Mouse (Mus musculus) brain, embryonic 18.5 days (tissue): Measurements from ENCODE around the gene Ctse.
"Not testable (repeated sequence)": the region's sequence is repeated elsewhere in the genome, so short reads cannot be mapped to it uniquely, and the experiment has no call there.

Experiments
- DNase-seq: peaks from one replicate; pipeline ENCODE4 v3.0.0-alpha.2; 2012; ENCODE audit warnings: low read depth, low spot score

The Ctse gene

DNA sequence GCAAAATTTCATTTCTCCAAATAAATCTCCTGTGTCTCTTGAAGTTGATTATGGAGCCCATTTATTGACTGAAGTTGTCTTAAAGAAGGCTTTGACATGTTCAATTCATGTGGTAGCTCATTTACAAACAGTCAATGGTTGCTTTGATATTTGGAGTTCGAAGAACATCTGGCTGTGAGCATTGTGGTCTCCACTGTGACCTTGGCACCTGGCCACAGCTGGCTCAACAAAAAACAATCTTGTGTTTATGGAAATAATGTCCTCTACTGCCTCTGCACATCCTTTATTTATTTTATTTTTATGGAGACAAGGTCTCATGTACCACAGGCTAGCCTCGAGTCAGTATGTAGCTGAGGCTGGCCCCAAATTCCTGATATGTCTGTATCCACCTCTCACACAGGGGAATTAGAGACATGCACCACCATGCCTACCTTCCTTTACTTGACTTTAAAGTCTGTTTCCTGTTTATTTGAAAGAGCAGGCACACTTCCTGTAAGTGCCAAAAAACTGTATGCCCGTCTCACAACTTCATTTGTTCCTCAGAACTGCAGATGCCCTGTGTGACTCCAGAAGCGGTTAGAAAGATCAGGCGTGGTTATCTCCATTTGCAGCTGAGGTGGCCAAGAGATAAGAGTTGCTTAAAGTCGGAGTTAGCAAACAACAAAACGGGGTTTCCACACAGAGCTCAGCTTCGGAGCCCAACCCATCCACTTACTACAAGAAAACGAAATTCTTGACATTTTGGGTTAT lies at the start of gene Ctse:
Ctse (plus strand) TSS at position 516 of the 750 bp plus-strand sequence.
- no peak for DNase-seq

DNA sequence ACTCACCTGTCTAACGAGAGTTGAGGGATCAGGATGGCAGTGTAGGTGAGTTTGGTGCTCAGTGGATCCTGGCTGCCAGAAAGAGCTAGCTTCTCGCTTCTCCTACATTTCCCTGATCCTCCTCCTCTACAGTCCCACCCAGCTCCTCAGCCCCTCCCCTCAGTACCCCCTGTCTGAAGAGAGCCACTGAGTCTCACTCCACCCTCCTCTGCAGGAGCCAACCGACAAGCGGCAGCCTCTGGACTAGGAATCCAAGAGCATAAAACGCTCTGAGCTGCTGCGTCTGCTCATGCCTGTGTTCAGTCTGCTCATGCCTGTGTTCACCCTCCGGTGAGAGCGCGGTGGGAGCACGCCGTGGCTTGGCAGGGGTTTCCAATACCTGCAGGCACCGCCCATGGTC lies 39.2 kb upstream of the Ctse start, which contains the start of gene Avpr1b:
Avpr1b (plus strand) TSS at position 335 of the 400 bp plus-strand sequence.
- no peak for DNase-seq

- DNase-seq = no peak
Observed at GRCm38 (mm10) chr1:131600314-131600713, 37.8 kb upstream of the Ctse start.

DNA sequence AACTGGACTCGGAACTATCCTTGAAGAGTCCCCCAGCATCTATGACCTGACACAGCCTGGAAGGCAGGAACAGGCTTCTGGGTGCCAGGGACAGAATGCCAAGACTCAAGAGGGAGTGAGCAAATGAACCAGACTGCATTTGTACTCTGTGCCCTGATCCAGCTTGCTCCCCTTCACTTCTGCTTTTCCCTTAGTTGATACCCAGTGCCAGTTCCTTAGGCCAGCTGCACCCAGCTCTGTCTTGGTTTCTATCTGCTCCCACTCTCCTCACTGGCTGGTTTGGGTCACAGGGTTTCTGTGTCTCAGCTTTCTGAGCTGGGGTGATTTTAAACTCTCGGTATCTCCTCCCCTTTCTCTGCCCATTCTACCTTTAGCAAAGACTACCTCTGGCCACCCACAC lies 31.4 kb upstream of the Ctse start:
- DNase-seq = no peak

DNA sequence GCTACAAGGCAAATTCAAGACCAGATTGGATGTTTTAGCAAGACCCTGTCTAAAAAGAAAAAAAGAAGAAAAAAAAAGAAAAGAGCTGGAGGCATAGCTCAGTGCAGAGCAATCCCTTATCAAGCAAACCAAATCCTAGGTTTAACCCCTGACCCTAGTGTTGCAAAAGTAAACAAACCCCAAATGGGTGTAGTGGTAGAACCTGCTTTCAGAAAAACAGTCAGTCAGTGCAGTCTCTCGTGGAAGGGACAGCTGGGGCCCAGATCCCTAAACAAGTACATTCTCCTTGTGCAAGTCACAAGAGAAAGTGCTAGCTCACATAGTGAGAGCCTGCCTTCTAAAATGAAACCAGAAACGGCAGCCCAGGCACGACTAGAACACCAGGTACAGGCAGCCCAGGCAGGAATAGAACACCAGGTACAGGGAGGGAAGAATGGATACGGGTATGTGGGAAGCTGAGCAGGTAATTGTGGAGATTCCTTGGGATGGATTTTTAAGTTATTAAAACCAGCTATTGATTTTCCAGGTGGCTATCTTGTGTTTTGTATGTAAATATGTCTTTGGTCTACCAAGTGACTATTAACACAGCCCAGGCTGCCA lies 25.4 kb upstream of the Ctse start:
- no peak for DNase-seq

- DNase-seq = no peak
Observed at GRCm38 (mm10) chr1:131613361-131614133, 24.6 kb upstream of the Ctse start.

- no peak for DNase-seq
Observed at GRCm38 (mm10) chr1:131614641-131615040, 23.5 kb upstream of the Ctse start.

DNA sequence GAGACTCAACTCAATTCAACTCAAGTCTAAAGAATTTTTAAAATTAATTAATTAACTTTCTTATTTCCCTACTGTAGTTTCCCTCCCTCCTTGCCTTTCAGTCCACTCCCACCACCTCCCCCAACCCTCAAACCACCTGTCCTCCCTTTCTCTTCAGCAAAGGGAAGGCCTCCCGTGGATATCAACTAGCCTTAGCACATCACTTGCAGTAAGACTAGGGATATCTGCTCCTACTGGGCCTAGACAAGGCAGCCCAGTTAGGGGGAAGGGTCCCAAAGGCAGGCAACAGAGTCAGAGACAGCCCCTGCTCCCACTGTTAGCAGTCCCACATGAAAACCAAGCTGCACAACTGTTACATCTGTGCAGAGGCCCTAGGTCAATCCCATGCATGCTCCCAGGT lies 22.0 kb upstream of the Ctse start:
- DNase-seq = no peak

GRCm38 (mm10) chr1:131616546-131617220 lies 21.4 kb upstream of the Ctse start:
- DNase-seq = no peak

GRCm38 (mm10) chr1:131618576-131618975 lies 19.5 kb upstream of the Ctse start:
- DNase-seq = no peak

GRCm38 (mm10) chr1:131619348-131619747 lies 18.8 kb upstream of the Ctse start:
- no peak for DNase-seq

GRCm38 (mm10) chr1:131623644-131624043 lies 14.5 kb upstream of the Ctse start:
- DNase-seq = no peak

DNA sequence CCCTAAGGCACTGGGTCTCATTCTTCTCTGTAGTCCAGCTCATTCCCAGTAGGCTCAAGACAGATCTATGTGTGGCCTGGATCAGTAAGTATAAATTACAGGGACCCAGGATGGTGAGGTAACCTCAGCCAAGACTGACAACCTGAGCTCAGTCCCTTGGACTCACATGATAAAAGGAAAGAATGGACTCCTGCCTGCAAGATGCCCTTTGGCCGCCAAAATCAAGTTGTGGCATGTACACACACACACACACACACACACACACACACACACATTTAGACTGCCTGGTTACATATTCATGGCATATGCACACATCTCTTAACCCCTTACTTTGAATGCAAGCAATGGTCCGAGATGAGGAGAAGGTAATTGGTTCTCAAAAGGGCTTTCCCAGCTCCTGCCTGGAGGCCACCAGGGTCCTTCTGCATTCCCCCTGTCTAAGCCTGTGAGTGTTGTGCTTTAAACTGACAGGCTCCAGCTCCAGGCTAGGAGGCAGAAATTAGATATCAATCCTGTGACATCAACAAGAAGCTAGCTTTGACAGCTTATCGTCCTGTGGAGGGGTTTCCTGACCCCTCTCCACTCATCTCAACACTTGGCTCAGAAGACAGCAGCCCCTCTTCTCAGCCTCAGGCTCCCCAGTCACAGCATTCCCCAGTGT lies 13.8 kb upstream of the Ctse start:
- DNase-seq = no peak

GRCm38 (mm10) chr1:131626200-131626599 lies 11.9 kb upstream of the Ctse start:
- DNase-seq = no peak

DNA sequence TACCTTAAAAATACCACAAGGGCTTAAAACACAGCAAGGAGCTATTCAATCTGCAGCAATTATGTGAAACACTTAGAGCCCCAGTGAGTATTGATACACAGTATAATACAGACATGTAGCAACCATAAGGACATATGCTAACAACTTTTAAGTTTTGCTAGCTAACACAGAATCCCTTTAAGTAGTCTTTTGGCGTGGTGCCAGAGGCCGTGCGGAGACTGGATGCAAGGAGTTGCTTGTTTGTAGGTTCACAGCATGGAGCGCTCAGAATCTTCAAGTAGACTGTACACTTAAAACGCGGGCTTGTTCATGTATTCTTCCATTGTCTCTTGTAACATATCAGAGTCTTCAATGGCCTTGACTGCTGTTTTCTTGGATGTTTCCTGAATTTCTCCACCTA lies 5.9 kb upstream of the Ctse start:
- DNase-seq = not testable (repeated sequence)

GRCm38 (mm10) chr1:131634495-131634894 lies 3.6 kb upstream of the Ctse start:
- DNase-seq = no peak

DNA sequence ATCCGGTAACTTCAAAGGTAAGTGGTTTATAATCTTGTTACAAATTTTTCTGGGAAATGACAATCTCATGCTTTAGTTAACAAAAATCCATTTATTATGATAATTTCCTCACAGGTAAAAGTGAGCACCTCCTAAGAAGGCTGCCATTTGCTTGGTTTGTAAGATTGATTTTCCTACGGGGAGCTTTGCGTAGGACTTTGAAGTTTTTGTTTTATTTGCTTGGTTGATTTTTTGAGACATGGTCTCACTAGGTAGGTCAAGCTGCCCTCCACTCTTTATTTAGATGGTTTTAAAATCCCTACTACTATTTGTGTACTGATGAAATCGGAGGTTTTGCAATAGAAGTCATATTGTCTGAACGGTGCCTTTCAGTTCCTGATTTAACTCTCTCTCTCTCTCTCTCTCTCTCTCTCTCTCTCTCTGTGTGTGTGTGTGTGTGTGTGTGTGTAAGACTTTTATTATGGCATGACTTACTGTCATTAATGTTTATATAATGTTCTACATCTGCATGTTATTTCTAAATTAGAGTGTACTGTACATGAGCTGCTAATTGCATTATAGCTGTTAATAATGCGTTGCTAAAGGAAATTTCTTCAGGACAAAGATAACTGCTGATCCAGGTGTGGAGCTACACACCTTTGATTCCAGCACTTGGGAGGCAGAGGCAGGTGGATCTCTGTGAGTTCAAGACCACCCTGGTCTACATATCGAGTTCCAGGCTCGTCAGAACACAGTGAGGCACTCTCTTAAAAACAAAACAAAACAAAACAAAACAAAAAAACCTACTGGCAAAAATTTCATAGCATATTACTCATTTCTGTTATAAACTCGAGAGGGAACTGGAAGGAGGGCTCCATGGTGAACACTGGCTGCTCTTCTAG lies 675 bp downstream of the Ctse start:
- no peak for DNase-seq

GRCm38 (mm10) chr1:131640062-131640461 lies 2.0 kb downstream of the Ctse start:
- no peak for DNase-seq

DNA sequence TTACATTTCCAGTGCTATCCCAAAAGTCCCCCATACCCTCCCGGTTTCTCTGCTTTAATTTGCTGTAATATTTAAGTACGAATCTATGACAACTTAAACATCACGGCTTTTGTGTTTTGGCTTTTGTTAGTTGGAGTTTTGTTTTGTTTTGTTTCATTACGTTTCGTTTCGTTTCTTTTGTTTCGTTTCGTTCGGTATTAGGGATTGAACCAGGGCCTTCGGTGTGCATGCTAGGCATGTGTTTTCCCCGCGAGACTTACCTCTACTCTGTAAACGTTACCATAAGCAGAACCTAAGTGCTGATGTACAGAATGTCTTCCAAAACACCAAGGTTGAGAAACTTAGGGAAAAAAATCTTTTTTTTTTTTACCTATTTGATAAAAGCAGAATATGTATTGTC lies 3.5 kb downstream of the Ctse start:
- DNase-seq = no peak

DNA sequence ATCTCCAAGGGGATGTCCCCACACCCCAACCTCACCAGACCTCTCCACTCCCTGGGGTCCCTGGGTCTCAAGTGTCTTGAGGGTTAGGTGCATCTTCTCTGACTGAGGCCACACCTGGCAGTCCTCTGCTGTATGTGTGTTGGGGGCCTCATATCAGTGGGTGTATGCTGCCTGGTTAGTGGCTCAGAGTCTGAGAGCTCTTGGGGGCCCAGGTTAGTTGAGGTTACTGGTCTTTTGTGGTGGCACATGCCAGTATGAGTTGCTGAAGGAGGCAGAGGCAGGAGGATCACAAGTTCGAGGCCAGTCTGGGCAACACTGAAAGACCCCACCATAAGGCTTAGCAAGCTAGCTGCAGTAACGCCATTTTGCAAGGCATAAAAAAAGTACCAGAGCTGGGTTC lies 4.1 kb downstream of the Ctse start:
- no peak for DNase-seq
